Mouse (Mus musculus): Measurements from ENCODE around the gene Hpcal1.
"Not testable (repeated sequence)": the region's sequence is repeated elsewhere in the genome, so short reads cannot be mapped to it uniquely, and the experiment has no call there.

Hpcal1 gene

GRCm38 (mm10) chr12:17741637-17742364 lies 51.1 kb downstream of the Hpcal1 start:
- DNase-seq: peak; percentile 88

- DNase-seq: peak; percentile 80
Measured at GRCm38 (mm10) chr12:17742571-17743321, 52.1 kb downstream of the Hpcal1 start.

- no peak for DNase-seq
Measured at GRCm38 (mm10) chr12:17745431-17745830, 54.8 kb downstream of the Hpcal1 start.

- DNase-seq: peak; percentile 94
Measured at GRCm38 (mm10) chr12:17746725-17747124, 56.1 kb downstream of the Hpcal1 start.

GRCm38 (mm10) chr12:17747191-17748154 lies 56.8 kb downstream of the Hpcal1 start:
- DNase-seq: peak; percentile 42

- DNase-seq: peak; percentile 45
Measured at GRCm38 (mm10) chr12:17748155-17748529, 57.5 kb downstream of the Hpcal1 start.

GRCm38 (mm10) chr12:17749784-17750183 lies 59.1 kb downstream of the Hpcal1 start:
- DNase-seq: no peak

- DNase-seq: peak; percentile 79
Measured at GRCm38 (mm10) chr12:17750500-17750899, 59.8 kb downstream of the Hpcal1 start.

- no peak for DNase-seq
Measured at GRCm38 (mm10) chr12:17752828-17753227, 62.2 kb downstream of the Hpcal1 start.

GRCm38 (mm10) chr12:17754771-17755170 lies 64.1 kb downstream of the Hpcal1 start:
- DNase-seq: no peak

- no peak for DNase-seq
Measured at GRCm38 (mm10) chr12:17756891-17757290, 66.2 kb downstream of the Hpcal1 start.

GRCm38 (mm10) chr12:17762286-17762933 lies 71.8 kb downstream of the Hpcal1 start:
- DNase-seq: no peak

- DNase-seq: no peak
Measured at GRCm38 (mm10) chr12:17763054-17763453, 72.4 kb downstream of the Hpcal1 start.

GRCm38 (mm10) chr12:17764005-17764404 lies 73.3 kb downstream of the Hpcal1 start:
- DNase-seq: no peak

GRCm38 (mm10) chr12:17767567-17767966 lies 76.9 kb downstream of the Hpcal1 start:
- peak; percentile 34 for DNase-seq

GRCm38 (mm10) chr12:17769476-17770172 lies 79.0 kb downstream of the Hpcal1 start:
- peak; percentile 70 for DNase-seq

GRCm38 (mm10) chr12:17770538-17770937 lies 79.9 kb downstream of the Hpcal1 start:
- DNase-seq: peak; percentile 74

GRCm38 (mm10) chr12:17773721-17774120 lies 83.1 kb downstream of the Hpcal1 start:
- DNase-seq: peak; percentile 74

- not testable (repeated sequence) for DNase-seq
Measured at GRCm38 (mm10) chr12:17774842-17775241, 84.2 kb downstream of the Hpcal1 start.

- DNase-seq: peak; percentile 66
Measured at GRCm38 (mm10) chr12:17778320-17778719, 87.7 kb downstream of the Hpcal1 start.

GRCm38 (mm10) chr12:17779093-17779492 lies 88.4 kb downstream of the Hpcal1 start:
- no peak for DNase-seq

- peak; percentile 25 for DNase-seq
Measured at GRCm38 (mm10) chr12:17789486-17789885, 98.8 kb downstream of the Hpcal1 start.

All from lung, postnatal 36 days (tissue).